Mouse (Mus musculus) E14TG2a.4 (cell line): ENCODE measurements around the gene Rassf8.

Experiments
- H3K27me3 ChIP-seq: 2 replicates; pipeline ENCODE4 v1.6.1; 2014; ENCODE audit warnings: low read length, control low read depth; ENCODE audit not compliant: insufficient read depth
- H3K36me3 ChIP-seq: 2 replicates; pipeline ENCODE4 v1.6.1; 2014; ENCODE audit warnings: low read length, control low read depth; ENCODE audit not compliant: insufficient read depth
- H3K4me1 ChIP-seq: replicated peaks from 2 replicates; pipeline ENCODE4 v1.6.1; 2014; ENCODE audit warnings: low read depth, low read length, control low read depth
- H3K4me3 ChIP-seq: replicated peaks from 2 replicates; pipeline ENCODE4 v1.5.1; 2014; ENCODE audit warnings: mild to moderate bottlenecking, low read length
- H3K9me3 ChIP-seq: 2 replicates; pipeline ENCODE4 v1.6.1; 2014; ENCODE audit warnings: low read length, control low read depth
- CTCF ChIP-seq: conservative IDR thresholded peaks from 2 replicates; pipeline ENCODE4 v1.5.1; 2014; ENCODE audit warnings: low read length
- NANOG ChIP-seq: IDR thresholded peaks from 2 replicates; pipeline ENCODE4 v1.6.1; 2014; ENCODE audit warnings: borderline replicate concordance, low read length, mixed read lengths
- POU5F1 ChIP-seq: IDR thresholded peaks from 2 replicates; pipeline ENCODE4 v1.6.1; 2014; ENCODE audit warnings: low read length, borderline replicate concordance

Rassf8 gene

GRCm38 (mm10) chr6:145796191-145797023 lies 49.9 kb downstream of the Rassf8 start:
- TF ChIP-seq CTCF (no peak), POU5F1 (no peak), NANOG (no peak)
- Histone ChIP-seq H3K36me3 (no peaks in the 10 kb centered on the region), H3K27me3 (no peaks in the 10 kb centered on the region), H3K4me3 (no peak overlapping the region), H3K9me3 (no peaks in the 10 kb centered on the region), H3K4me1 (no peaks in the 10 kb centered on the region)

- no peak overlapping the region for H3K4me3 ChIP-seq
- no peaks in the 10 kb centered on the region for H3K36me3 ChIP-seq
- H3K4me1 ChIP-seq, result no peaks in the 10 kb centered on the region
- TF ChIP-seq CTCF (no peak), NANOG (no peak), POU5F1 (no peak)
- no peaks in the 10 kb centered on the region for H3K9me3 ChIP-seq
- H3K27me3 ChIP-seq, result no peaks in the 10 kb centered on the region
Measured at GRCm38 (mm10) chr6:145797692-145798091, 51.1 kb downstream of the Rassf8 start.

- Histone ChIP-seq H3K36me3 (no peaks in the 10 kb centered on the region), H3K9me3 (no peaks in the 10 kb centered on the region), H3K27me3 (no peaks in the 10 kb centered on the region), H3K4me1 (no peaks in the 10 kb centered on the region), H3K4me3 (no peak overlapping the region)
- no peak for TF ChIP-seq POU5F1
- no peak for TF ChIP-seq NANOG
- no peak for TF ChIP-seq CTCF
Measured at GRCm38 (mm10) chr6:145801796-145802488, 55.4 kb downstream of the Rassf8 start.

- no peaks in the 10 kb centered on the region for H3K36me3 ChIP-seq
- no peak overlapping the region for H3K4me3 ChIP-seq
- no peaks in the 10 kb centered on the region for H3K27me3 ChIP-seq
- TF ChIP-seq NANOG, result no peak
- no peak for TF ChIP-seq POU5F1
- TF ChIP-seq CTCF, result no peak
- H3K4me1 ChIP-seq, result no peaks in the 10 kb centered on the region
- no peaks in the 10 kb centered on the region for H3K9me3 ChIP-seq
Measured at GRCm38 (mm10) chr6:145802881-145803280, 56.3 kb downstream of the Rassf8 start.

- H3K36me3 ChIP-seq, result no peaks in the 10 kb centered on the region
- no peaks in the 10 kb centered on the region for H3K4me1 ChIP-seq
- no peak overlapping the region for H3K4me3 ChIP-seq
- no peaks in the 10 kb centered on the region for H3K9me3 ChIP-seq
- no peaks in the 10 kb centered on the region for H3K27me3 ChIP-seq
- TF ChIP-seq NANOG (no peak), POU5F1 (no peak), CTCF (no peak)
Measured at GRCm38 (mm10) chr6:145804276-145804675, 57.7 kb downstream of the Rassf8 start.

GRCm38 (mm10) chr6:145806784-145807183 lies 60.2 kb downstream of the Rassf8 start:
- Histone ChIP-seq H3K4me3 (no peak overlapping the region), H3K4me1 (no peaks in the 10 kb centered on the region), H3K36me3 (no peaks in the 10 kb centered on the region), H3K9me3 (no peaks in the 10 kb centered on the region), H3K27me3 (no peaks in the 10 kb centered on the region)
- TF ChIP-seq NANOG (no peak), POU5F1 (no peak), CTCF (no peak)

GRCm38 (mm10) chr6:145807929-145808328 lies 61.4 kb downstream of the Rassf8 start:
- H3K4me1 ChIP-seq, result no peaks in the 10 kb centered on the region
- no peaks in the 10 kb centered on the region for H3K27me3 ChIP-seq
- no peaks in the 10 kb centered on the region for H3K36me3 ChIP-seq
- H3K9me3 ChIP-seq, result no peaks in the 10 kb centered on the region
- H3K4me3 ChIP-seq, result no peak overlapping the region
- no peak for TF ChIP-seq POU5F1
- TF ChIP-seq NANOG, result no peak
- no peak for TF ChIP-seq CTCF

GRCm38 (mm10) chr6:145809566-145809965 lies 63.0 kb downstream of the Rassf8 start:
- Histone ChIP-seq H3K4me1 (no peaks in the 10 kb centered on the region), H3K9me3 (no peaks in the 10 kb centered on the region), H3K27me3 (no peaks in the 10 kb centered on the region), H3K4me3 (no peak overlapping the region), H3K36me3 (no peaks in the 10 kb centered on the region)
- TF ChIP-seq NANOG, result no peak

- H3K9me3 ChIP-seq, result no peaks in the 10 kb centered on the region
- no peak for TF ChIP-seq POU5F1
- no peak overlapping the region for H3K4me3 ChIP-seq
- H3K4me1 ChIP-seq, result peaks cover 2% of the 10 kb centered on the region
- H3K36me3 ChIP-seq, result no peaks in the 10 kb centered on the region
- no peaks in the 10 kb centered on the region for H3K27me3 ChIP-seq
Measured at GRCm38 (mm10) chr6:145810015-145810414, 63.5 kb downstream of the Rassf8 start.
